Mouse (Mus musculus): ENCODE measurements at regions not wholly inside any gene's neighbourhood (a gene's known extent, or its start where the extent isn't known, plus 50 kb on each side); places are given as distances from the start of the nearest gene placed in this dataset.

DNA sequence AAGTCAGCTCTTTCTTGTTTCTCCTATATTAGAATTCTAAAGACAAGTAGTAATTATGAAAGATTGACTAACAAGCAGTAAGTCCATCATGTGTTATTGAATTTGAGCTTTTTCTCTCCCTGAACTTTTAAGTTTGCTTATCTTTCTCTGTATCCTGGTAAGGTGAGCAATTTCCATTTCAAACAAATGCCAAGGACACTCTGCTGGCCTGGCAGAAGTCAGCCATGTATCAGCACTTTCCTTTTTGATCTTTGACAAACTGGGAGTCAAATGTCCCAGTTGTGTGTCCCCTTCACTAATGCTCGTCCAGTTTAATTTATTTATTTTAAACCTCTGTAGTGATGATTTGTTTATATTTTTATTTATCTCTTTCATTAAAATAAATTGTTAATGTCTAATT is 562.8 kb upstream of the Lrrn3 start:
- TF ChIP-seq E2F4 (IDR thresholded peaks at IDR 0.05; ENCODE audit: insufficient read depth) (no peak), MAX (IDR thresholded peaks at IDR 0.05; ENCODE audit: low read depth) (no peak), POLR2AphosphoS2 (IDR thresholded peaks at IDR 0.05; ENCODE audit: insufficient read length, low read depth) (no peak), POLR2A (IDR thresholded peaks at IDR 0.05; ENCODE audit: insufficient read length, low read depth) (no peak), MYOG (IDR thresholded peaks at IDR 0.05; ENCODE audit: control insufficient read depth in 1 of 3, insufficient read depth in 1 of 3, insufficient read length in 2 of 3, low read depth in 2 of 3) (no peak), USF1 (IDR thresholded peaks at IDR 0.05; ENCODE audit: low read depth) (no peak), SRF (IDR thresholded peaks at IDR 0.05; ENCODE audit: control insufficient read depth, insufficient read length, low read depth) (no peak), TCF12 (IDR thresholded peaks at IDR 0.05; ENCODE audit: insufficient read depth, poor library complexity, severe bottlenecking) (no peak), MYOD1 (IDR thresholded peaks at IDR 0.05; ENCODE audit: control insufficient read depth in 1 of 3, insufficient read length in 2 of 3, low read depth in 2 of 3) (no peak)
